Mouse (Mus musculus) forebrain, embryonic 14.5 days (tissue): ENCODE measurements at regions not wholly inside any gene's neighbourhood (a gene's known extent, or its start where the extent isn't known, plus 50 kb on each side); places are given as distances from the start of the nearest gene placed in this dataset.
"Not testable (repeated sequence)": the region's sequence is repeated elsewhere in the genome, so short reads cannot be mapped to it uniquely, and the experiment has no call there.

Source experiments
- ATAC-seq: fragments of 200-750 bp; cut with Nextera tagmentation; 2 replicates; pipeline ENCODE4 v1.8.0; 2017; ENCODE audit warnings: mild to moderate bottlenecking, moderate library complexity
- DNase-seq: peaks from one replicate; pipeline ENCODE4 v3.0.0-alpha.2; 2015; ENCODE audit warnings: low spot score
- H3K27ac ChIP-seq: fragments of 300-500 bp; sonication (generic); 2 replicates; pipeline ENCODE4 v1.5.1; 2014; ENCODE audit warnings: low read depth, mild to moderate bottlenecking, control low read depth, low read length, moderate library complexity
- H3K27me3 ChIP-seq: fragments of 300-500 bp; sonication (generic); replicated peaks from 2 replicates; pipeline ENCODE4 v1.6.1; 2014; ENCODE audit warnings: low read length, control low read depth, mixed read lengths; ENCODE audit not compliant: control insufficient read depth, insufficient read depth
- H3K36me3 ChIP-seq: fragments of 300-500 bp; sonication (generic); 2 replicates; pipeline ENCODE4 v1.6.1; 2014; ENCODE audit warnings: low read length, control low read depth; ENCODE audit not compliant: control insufficient read depth, insufficient read depth
- H3K4me1 ChIP-seq: fragments of 300-500 bp; sonication (generic); 2 replicates; pipeline ENCODE4 v1.6.1; 2014; ENCODE audit warnings: antibody characterized with exemption, low read length, control low read depth; ENCODE audit not compliant: control insufficient read depth, insufficient read depth
- H3K4me2 ChIP-seq: fragments of 300-500 bp; sonication (generic); 2 replicates; pipeline ENCODE4 v1.6.1; 2014; ENCODE audit warnings: mild to moderate bottlenecking, control low read depth, low read length
- H3K4me3 ChIP-seq: fragments of 300-500 bp; sonication (generic); 2 replicates; pipeline ENCODE4 v1.5.1; 2014; ENCODE audit warnings: low read depth, low read length, control low read depth
- H3K9ac ChIP-seq: fragments of 300-500 bp; sonication (generic); 2 replicates; pipeline ENCODE4 v1.6.1; 2014; ENCODE audit warnings: mild to moderate bottlenecking, low read length, control low read depth, moderate library complexity
- H3K9me3 ChIP-seq: fragments of 300-500 bp; sonication (generic); replicated peaks from 2 replicates; pipeline ENCODE4 v1.6.1; 2016; ENCODE audit warnings: low read length, control low read depth, mixed read lengths; ENCODE audit not compliant: control insufficient read depth
- WGBS: fragments of 180-500 bp; shearing (Covaris S2); extraction: QIAGEN DNeasy Blood & Tissue Kit; methylation state at CpG from one replicate; pipeline ENCODE4 v1.1.7; 2014; 5-methylcytosine and 5-hydroxymethylcytosine counted together

DNA sequence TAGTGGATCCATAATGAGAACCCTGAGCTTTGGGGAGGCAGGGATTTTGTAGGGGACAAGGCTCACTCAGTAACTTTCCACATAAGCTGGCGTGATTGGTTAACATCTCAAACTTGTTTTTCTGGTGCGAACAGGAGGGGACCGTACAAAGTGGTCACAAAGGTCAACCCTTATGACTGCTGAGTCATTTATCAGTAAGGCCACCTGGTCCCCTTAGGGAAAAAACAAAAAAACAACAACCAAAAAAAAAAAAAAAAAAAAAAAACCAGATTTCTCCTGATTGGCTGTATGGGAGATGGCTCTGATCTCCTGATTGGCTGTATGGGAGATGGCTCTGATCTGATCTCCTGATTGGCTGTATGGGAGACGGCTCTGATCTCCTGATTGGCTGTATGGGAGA, 244.0 kb upstream of the Oprm1 start:
- Histone ChIP-seq H3K9ac (no peak overlapping the region), H3K36me3 (no peaks in the 10 kb centered on the region), H3K4me1 (no peaks in the 10 kb centered on the region), H3K27me3 (no peaks in the 10 kb centered on the region), H3K4me2 (no peak overlapping the region), H3K9me3 (no peaks in the 10 kb centered on the region), H3K4me3 (no peak overlapping the region), H3K27ac (no peak overlapping the region)
- ATAC-seq (no peak), DNase-seq (no peak)
- 95% methylated on average over 4 of the region's 4 CpGs for WGBS

DNA sequence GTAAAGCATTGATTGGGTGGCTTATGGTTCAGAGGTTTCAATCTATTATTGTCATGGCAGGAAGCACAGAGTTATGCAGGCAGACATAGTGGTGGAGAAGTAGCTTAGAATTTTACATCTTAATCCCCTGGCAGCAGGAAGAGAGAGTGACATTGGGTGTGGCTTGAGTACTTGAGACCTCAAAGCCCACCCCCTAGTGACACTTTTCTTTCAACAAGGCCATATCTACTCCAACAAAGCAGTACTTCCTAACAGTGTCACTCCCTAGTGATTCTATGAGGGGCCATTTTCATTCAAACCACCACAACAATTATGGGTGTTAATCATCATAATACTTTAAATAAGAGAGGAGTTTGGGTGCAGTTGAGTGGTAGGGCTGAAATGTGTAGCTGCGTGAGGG, 195.8 kb upstream of the Oprm1 start:
- ATAC-seq: no peak
- Histone ChIP-seq H3K36me3 (no peaks in the 10 kb centered on the region), H3K4me2 (no peak overlapping the region), H3K27ac (no peak overlapping the region), H3K27me3 (no peaks in the 10 kb centered on the region), H3K4me1 (no peaks in the 10 kb centered on the region), H3K9me3 (no peaks in the 10 kb centered on the region), H3K4me3 (no peak overlapping the region), H3K9ac (no peak overlapping the region)
- no peak for DNase-seq
- 78% methylated on average over 1 of the region's 1 CpGs for WGBS

DNA sequence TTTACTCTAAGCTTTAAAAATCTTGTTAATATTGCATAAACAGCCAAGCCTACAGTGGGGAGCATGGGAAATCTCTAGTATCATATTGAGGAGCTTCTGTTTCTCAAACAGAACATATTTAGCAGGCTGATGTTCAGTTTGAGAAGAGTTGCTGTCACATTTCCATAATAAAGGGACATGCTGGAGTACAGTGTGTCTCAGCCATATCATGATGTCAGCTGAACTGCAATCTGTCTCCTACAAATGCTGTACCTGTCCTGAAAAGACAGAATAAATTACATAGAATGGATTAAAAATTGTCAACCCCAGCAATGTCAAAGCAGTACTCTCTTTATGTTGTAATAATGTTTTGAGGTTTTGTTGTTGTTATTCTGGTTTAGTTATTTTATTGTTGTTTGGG, 179.7 kb upstream of the Oprm1 start:
- ATAC-seq (no peak), DNase-seq (no peak)

DNA sequence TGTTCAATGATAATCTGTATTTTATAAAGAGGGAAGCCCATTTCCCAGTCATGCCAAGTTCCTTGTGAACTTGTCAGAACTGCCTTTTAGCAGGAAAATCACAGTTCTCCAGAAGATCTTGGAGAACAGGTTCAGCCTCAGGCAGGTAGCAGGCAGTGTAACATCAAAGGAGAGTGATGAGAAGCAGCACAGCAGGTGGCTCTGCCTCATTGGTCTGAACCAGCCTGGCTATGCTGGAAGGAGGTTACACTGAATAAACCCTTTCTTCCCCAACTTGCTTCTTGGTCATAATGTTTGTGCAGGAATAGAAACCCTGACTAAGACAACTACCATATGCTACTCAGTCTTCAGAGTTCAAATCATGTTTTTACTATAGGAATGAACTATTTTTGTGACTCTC, 172.5 kb upstream of the Oprm1 start:
- ATAC-seq, H3K27me3 ChIP-seq, H3K4me1 ChIP-seq, H3K27ac ChIP-seq, H3K9ac ChIP-seq, H3K4me3 ChIP-seq, H3K9me3 ChIP-seq, DNase-seq, H3K4me2 ChIP-seq, H3K36me3 ChIP-seq: not testable (repeated sequence)

More for the DNA sequence above, 179.7 kb upstream of the Oprm1 start:
- no peak overlapping the region for H3K4me2 ChIP-seq
- H3K36me3 ChIP-seq: no peaks in the 10 kb centered on the region
- H3K27me3 ChIP-seq: no peaks in the 10 kb centered on the region
- H3K9ac ChIP-seq: no peak overlapping the region
- H3K4me1 ChIP-seq: no peaks in the 10 kb centered on the region
- no peak overlapping the region for H3K27ac ChIP-seq
- no peak overlapping the region for H3K4me3 ChIP-seq
- no peaks in the 10 kb centered on the region for H3K9me3 ChIP-seq

DNA sequence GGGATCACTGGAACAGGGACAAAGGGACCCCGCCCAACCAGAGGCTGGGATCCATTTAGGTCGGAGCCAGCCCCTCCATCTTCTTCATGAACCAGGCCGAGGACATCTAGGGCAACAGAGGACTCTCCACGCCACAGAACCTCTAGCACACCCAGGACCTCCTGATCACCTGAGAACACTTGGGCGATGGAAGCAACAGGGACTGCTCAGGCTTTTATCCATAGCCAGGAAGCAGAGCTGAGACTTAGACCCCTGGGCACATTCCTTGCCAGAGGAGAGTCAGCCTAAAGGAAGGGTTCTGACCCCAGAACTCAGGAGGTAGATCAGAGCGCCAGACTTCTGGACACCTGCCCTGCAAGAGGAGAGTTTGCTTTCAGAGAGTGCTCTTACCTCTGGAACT, 168.1 kb upstream of the Oprm1 start:
- Histone ChIP-seq H3K27ac (no peak overlapping the region), H3K9me3 (no peaks in the 10 kb centered on the region), H3K9ac (no peak overlapping the region), H3K36me3 (no peaks in the 10 kb centered on the region), H3K4me2 (no peak overlapping the region), H3K27me3 (no peaks in the 10 kb centered on the region), H3K4me3 (no peak overlapping the region), H3K4me1 (no peaks in the 10 kb centered on the region)
- 90% methylated on average over 6 of the region's 6 CpGs for WGBS
- no peak for DNase-seq
- ATAC-seq: no peak

DNA sequence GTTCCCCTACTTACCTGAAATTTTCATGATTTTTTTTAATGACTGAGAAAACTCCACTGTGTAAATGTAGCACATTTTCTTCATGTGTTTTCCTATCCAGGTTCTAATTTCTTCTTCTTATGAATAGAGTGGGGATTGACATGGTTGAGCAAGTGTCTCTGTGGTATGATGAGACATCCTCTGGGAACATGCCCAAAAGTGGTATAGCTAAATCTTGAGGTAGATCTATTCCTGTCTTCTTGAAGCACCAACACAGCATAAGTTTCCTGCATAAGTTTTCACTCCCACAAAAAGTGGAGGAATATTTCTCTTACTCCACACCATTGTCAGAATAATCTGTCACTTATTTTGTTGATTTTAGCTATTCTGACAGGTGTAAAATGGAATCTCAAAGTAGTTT, 161.1 kb upstream of the Oprm1 start:
- ATAC-seq: no peak
- H3K27ac ChIP-seq: no peak overlapping the region

DNA sequence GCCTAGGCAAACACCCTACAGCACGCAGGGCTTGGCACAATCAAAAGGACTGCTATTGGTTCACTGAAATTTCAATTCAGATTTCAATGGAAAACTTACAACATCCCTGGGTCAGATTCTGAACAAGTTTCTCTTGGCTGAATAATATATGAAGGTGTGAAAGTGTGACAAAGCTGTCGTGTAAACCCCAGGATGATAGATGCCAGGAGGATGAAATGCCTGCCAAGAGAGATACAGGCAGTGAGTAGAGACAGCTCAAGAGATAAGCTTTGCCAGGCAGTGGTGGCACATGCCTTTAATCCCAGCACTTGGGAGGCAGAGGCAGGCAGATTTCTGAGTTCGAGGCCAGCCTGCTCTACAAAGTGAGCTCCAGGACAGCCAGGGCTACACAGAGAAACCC, 159.7 kb upstream of the Oprm1 start:
- H3K4me3 ChIP-seq, ATAC-seq: not testable (repeated sequence)

More for the DNA sequence above, 161.1 kb upstream of the Oprm1 start:
- no peaks in the 10 kb centered on the region for H3K27me3 ChIP-seq
- DNase-seq: no peak
- no peak overlapping the region for H3K4me2 ChIP-seq
- no peak overlapping the region for H3K9ac ChIP-seq
- H3K4me3 ChIP-seq: no peak overlapping the region
- H3K4me1 ChIP-seq: no peaks in the 10 kb centered on the region
- H3K9me3 ChIP-seq: no peaks in the 10 kb centered on the region
- H3K36me3 ChIP-seq: no peaks in the 10 kb centered on the region

DNA sequence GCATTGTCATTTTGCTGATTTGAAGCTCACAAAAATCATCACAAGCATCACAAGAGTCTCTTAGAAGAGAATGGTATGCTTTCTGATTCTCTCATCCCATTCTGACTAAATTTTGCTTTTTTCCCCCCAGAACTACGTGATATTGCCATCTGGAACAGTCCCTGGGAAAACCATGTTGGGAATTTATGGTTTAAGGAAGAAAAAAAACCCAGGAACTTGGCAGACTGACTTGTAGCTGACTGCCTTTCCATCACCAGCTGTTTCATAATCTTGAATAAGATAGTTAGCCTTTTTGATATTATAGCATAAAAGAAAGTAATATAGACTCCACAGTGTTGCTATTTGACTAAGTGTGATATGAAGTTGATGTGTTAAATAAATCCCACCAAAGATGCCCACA, 110.7 kb upstream of the Oprm1 start:
- DNase-seq: peak; percentile 10

More for the DNA sequence above, 159.7 kb upstream of the Oprm1 start:
- not testable (repeated sequence) for H3K27ac ChIP-seq, H3K9ac ChIP-seq, H3K36me3 ChIP-seq, H3K4me1 ChIP-seq, H3K4me2 ChIP-seq, H3K27me3 ChIP-seq, H3K9me3 ChIP-seq
- peak; percentile 5 for DNase-seq
- WGBS: 80% methylated on average over 3 of the region's 3 CpGs

DNA sequence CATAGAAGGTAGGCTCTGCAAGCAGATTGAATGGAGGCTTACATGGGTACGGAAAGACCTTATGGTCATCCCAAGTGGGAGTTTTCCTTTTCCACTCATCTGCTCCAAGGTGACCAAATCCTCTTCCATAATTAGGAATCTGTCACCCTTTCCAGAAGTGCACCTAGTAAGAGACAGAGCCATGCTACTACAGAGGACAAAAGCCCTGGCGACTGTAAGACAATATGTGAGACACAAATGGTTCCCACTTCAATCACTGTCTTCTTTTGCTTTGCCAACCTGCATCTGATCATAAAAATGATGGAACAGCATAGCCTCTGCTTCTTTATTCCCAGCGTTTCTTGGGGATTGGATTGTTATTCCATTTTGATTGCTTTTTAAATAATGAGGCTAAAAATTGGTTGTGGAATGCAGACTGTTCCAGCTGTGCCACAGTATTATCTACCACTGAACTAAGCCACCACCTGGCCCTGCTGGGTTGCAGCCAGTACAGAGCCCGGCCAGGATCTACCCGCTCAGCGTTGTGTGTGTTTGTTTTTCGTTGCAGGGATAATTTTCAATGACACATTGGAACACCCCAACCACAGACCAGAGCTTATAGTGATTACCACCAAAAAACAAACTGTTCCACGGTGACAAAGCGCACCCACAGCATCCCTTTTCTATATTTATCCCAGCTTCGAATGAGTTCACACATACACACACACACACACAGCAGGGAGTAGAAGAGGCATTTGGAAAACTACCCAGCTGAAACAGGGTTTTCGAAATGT, 72.8 kb upstream of the Oprm1 start:
- no peak overlapping the region for H3K4me3 ChIP-seq
- no peaks in the 10 kb centered on the region for H3K27me3 ChIP-seq
- H3K4me1 ChIP-seq: no peaks in the 10 kb centered on the region
- H3K9me3 ChIP-seq: no peaks in the 10 kb centered on the region
- H3K4me2 ChIP-seq: no peak overlapping the region
- no peak overlapping the region for H3K27ac ChIP-seq
- DNase-seq (no peak), ATAC-seq (no peak)
- H3K9ac ChIP-seq: no peak overlapping the region
- 71% methylated on average over 11 of the region's 11 CpGs for WGBS
- H3K36me3 ChIP-seq: no peaks in the 10 kb centered on the region

More for the DNA sequence above, 110.7 kb upstream of the Oprm1 start:
- no peaks in the 10 kb centered on the region for H3K27me3 ChIP-seq
- H3K4me3 ChIP-seq: no peak overlapping the region
- H3K9ac ChIP-seq: no peak overlapping the region
- H3K9me3 ChIP-seq: no peaks in the 10 kb centered on the region
- H3K27ac ChIP-seq: no peak overlapping the region
- no peaks in the 10 kb centered on the region for H3K36me3 ChIP-seq
- H3K4me1 ChIP-seq: no peaks in the 10 kb centered on the region
- ATAC-seq: no peak
- 44% methylated on average over 1 of the region's 1 CpGs for WGBS
- H3K4me2 ChIP-seq: no peak overlapping the region
